Mouse (Mus musculus) yolk sac, embryonic 10.5 days (tissue): ENCODE measurements around the gene Zfp651.
A peak's percentile ranks its signal among the peaks of the same experiment; 100 is the strongest.

ENCODE experiments used
- DNase-seq: peaks from one replicate; pipeline ENCODE4 v3.0.0-alpha.2; 2017; ENCODE audit warnings: low spot score

The Zfp651 gene

DNA sequence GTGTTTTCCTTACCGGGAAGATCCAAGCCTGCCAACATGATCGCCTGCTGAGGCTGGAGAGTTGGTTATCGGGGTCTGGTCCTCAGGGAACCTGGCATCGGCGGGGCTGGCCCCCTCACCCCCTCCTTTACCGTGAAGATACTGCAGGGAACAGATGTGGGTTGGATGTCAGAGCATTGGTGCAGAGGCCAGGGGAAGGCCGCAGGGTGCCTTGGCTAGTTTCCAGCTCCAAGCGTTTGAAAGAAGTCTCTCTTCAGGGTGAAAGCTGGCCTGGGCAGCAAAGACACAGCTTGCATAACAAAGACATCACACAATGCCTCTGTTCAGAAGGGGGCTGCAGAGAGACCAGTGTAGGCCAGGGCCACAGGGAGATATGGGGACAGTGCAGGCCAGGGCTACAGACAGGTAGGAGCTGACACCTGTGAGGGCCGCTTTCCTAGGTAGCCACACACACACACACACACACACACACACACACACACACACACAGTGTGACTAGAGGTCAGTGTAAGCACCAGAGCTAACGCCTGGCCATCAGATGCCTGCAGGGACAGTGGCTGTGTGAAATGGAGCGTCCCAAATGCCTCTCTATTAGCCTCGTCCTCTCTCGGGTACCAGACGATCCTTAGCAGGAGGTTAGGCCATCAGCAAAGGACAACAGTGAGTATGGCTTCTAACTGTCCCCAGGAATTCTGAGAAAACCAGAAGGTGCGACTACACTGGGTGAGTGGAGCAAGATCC lies 51.1 kb downstream of the Zfp651 start:
- DNase-seq, result no peak

DNA sequence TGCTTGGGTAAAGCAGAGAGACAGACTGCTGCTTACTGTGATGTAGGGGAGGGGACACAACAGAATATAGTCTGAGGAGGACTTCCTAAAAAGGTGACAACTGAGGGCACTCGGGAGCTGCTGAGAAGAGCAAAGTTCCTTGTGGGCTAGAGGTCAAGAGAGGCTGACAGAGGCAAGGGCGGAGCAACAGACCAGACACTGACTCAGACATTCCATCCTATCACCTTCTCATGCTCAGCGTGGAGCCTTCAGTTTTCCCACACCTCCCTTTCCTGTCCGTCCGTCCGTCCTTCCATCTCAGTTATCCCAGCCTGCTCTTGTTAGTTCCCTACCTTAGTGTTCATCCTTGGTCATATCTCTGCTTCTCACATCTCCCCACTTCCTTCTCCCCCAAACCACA lies 56.1 kb downstream of the Zfp651 start:
- peak; percentile 60 for DNase-seq

DNA sequence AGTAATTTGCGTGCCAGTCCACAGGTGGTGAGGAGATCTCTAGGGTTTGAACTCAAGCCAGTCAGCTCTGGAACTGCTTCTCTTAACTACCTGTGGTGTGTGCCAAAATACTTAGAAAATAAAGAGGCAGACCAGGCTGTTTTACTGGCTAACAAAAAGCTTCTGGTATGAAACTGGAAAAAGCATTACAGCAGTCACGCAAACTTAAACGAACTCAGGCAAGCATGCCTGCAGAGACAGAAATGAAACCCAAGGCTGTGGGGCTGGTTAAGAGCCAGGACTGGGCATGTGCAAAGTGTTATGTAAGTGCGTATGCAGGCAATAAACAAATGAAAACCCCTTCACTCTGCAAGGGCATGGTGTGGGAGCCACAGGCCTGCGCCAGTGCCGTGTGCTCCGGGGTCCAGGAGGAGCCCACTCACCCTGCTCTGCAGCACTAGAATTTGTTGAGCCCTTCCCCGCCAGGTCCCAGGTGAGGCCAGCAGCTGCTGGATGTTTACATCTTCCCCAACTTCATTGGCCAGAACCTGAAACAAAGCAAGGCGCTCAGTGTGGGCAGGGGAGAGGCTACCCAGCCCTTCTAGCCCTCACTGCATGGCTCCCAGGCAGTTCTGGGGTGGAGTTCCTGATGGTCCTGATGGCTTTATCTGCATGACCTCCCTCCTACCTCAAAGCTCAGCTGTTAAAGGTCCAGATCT lies 60.1 kb downstream of the Zfp651 start:
- no peak for DNase-seq

DNA sequence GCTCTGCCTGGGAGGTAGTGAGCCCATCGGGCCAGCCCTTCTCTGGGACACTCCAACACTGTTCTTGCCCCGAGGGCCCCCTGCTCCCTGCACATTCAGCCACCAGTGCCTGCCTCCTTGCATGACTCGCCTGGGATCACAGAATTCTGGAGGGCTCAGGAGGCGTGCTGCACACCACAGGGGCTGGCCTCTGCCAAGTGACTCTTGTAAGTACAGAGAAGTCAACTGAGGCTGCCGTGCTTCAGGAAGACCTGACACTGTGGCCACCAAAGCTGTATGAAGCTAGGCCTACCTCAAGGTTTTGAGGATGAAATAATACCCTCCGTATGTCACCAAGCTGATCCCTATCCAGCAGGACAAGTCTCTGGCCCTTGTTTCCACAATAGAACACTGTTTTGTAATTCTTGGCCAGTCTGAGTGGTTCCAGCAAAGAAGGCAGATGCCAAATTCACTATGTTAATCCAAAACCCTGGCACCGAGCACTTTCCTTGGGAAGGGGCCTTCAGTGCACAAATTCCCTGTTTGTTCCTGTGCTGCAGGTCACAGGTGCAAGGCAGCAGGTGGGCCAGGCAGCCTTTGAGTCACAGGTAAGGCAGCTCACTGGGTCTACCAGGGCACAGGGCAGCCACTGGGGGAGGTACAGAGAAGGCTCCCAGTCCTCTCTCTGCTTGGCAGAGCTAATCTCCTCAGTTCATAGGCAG lies 60.8 kb downstream of the Zfp651 start:
- no peak for DNase-seq

DNA sequence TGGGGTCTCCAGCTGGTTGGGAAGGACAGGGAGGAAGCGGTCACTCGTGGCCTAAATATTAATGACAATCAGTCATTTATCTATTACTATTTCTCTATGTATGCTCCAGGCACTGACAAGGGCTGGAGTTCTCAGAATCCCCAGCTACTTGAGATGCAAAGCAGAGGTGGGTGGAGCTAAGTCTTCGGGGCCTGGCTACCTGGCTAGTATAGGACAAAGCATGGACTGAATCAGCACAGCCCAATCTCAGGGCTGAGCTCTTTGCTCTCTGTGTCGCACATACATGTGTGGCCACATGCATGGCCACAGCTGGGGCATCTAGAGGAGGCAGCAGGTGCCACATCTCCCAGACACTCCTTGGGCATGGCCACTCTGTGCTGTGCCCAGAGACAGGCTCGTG lies 61.6 kb downstream of the Zfp651 start:
- DNase-seq, result no peak
